Mouse (Mus musculus) CH12.LX (cell line): Measurements from ENCODE around the gene Ccl27a. TPM values are rescaled to one million over a fixed set of nuclear protein-coding genes. Genes with fewer than 3 reads are reported as not detected.

Source experiments
- DNase-seq: peaks from one replicate; pipeline ENCODE4 v3.0.0-alpha.2; 2013; ENCODE audit errors: extremely low read depth
- H3K27ac ChIP-seq: 2 replicates; pipeline ENCODE4 v1.5.1; 2012; ENCODE audit warnings: low read depth, mild to moderate bottlenecking, control low read depth, moderate library complexity; ENCODE audit not compliant: insufficient read depth
- H3K27me3 ChIP-seq: replicated peaks from 2 replicates; pipeline ENCODE3; 2012; ENCODE audit warnings: inconsistent platforms
- H3K36me3 ChIP-seq, 2 experiments: replicated peaks in 1 of 2; 2 replicates each; pipeline versions ENCODE3 to v1.6.1; 2012; ENCODE audit warnings: inconsistent platforms in 1 of 2, low read length in 1 of 2, mild to moderate bottlenecking in 1 of 2, mixed read lengths in 1 of 2, moderate library complexity in 1 of 2; ENCODE audit not compliant: control insufficient read depth in 1 of 2, insufficient read depth in 1 of 2
- H3K4me1 ChIP-seq, 2 experiments: 2 replicates each; pipeline ENCODE4 v1.6.1; 2012; ENCODE audit warnings: inconsistent platforms in 1 of 2, moderate library complexity in 1 of 2; ENCODE audit not compliant: insufficient read depth in 2 of 2, control insufficient read depth in 1 of 2
- H3K4me2 ChIP-seq: 2 replicates; pipeline ENCODE4 v1.6.1; 2012; ENCODE audit warnings: low read depth, mild to moderate bottlenecking, control low read depth; ENCODE audit not compliant: poor library complexity, insufficient read depth, severe bottlenecking
- H3K4me3 ChIP-seq, 3 experiments: fragments of 150-350 bp in 1 of 3; sonication (generic) in 1 of 3; replicated peaks in 1 of 3; 2 replicates each; pipeline versions ENCODE3 to v1.5.1; 2011 to 2012; ENCODE audit warnings: low read depth in 2 of 3, low read length in 2 of 3, mild to moderate bottlenecking in 2 of 3, moderate library complexity in 2 of 3, control low read depth in 1 of 3, improper control_type of control experiment in 1 of 3, inconsistent platforms in 1 of 3, mixed read lengths in 1 of 3; ENCODE audit not compliant: poor library complexity in 1 of 3
- H3K79me2 ChIP-seq: replicated peaks from 2 replicates; pipeline ENCODE4 v1.6.1; 2012; ENCODE audit warnings: mild to moderate bottlenecking, moderate library complexity; ENCODE audit not compliant: control insufficient read depth, poor library complexity, insufficient read depth, severe bottlenecking; ENCODE audit errors: extremely low read depth
- H3K9ac ChIP-seq: 2 replicates; pipeline ENCODE4 v1.6.1; 2012; ENCODE audit warnings: low read depth, mild to moderate bottlenecking, control low read depth, moderate library complexity; ENCODE audit not compliant: insufficient read depth
- H3K9me3 ChIP-seq: replicated peaks from 2 replicates; pipeline ENCODE3; 2012; ENCODE audit warnings: low read length, inconsistent platforms, mixed read lengths
- CHD1 ChIP-seq: IDR thresholded peaks from 2 replicates; pipeline ENCODE4 v1.6.1; 2012; ENCODE audit warnings: low read depth, low read length, improper control_type of control experiment, inconsistent platforms
- E2F4 ChIP-seq: IDR thresholded peaks from 2 replicates; pipeline ENCODE4 v1.6.1; 2011; ENCODE audit warnings: low read depth, low read length, improper control_type of control experiment; ENCODE audit not compliant: insufficient replicate concordance
- EP300 ChIP-seq: IDR thresholded peaks from 2 replicates; pipeline ENCODE4 v1.6.1; 2011; ENCODE audit warnings: low read length, improper control_type of control experiment
- ETS1 ChIP-seq: conservative IDR thresholded peaks from 2 replicates; pipeline ENCODE4 v1.6.1; 2012; ENCODE audit warnings: low read depth, mild to moderate bottlenecking, inconsistent platforms, low read length, improper control_type of control experiment, moderate library complexity
- GABPA ChIP-seq: IDR thresholded peaks from 2 replicates; pipeline ENCODE4 v1.6.1; 2012; ENCODE audit warnings: low read depth, low read length, improper control_type of control experiment, inconsistent platforms; ENCODE audit not compliant: insufficient replicate concordance
- HCFC1 ChIP-seq: IDR thresholded peaks from 2 replicates; pipeline ENCODE4 v1.6.1; 2012; ENCODE audit warnings: low read depth, mild to moderate bottlenecking, inconsistent platforms, low read length, improper control_type of control experiment
- KAT2A ChIP-seq: IDR thresholded peaks from 2 replicates; pipeline ENCODE4 v1.6.1; 2012; ENCODE audit warnings: low read length, improper control_type of control experiment, inconsistent platforms; ENCODE audit not compliant: insufficient replicate concordance
- MAX ChIP-seq: IDR thresholded peaks from 2 replicates; pipeline ENCODE4 v1.6.1; 2011; ENCODE audit warnings: low read length, improper control_type of control experiment
- MAZ ChIP-seq: IDR thresholded peaks from 2 replicates; pipeline ENCODE4 v1.6.1; 2012; ENCODE audit warnings: low read depth, mild to moderate bottlenecking, inconsistent platforms, low read length, improper control_type of control experiment, moderate library complexity
- MEF2A ChIP-seq: IDR thresholded peaks from 2 replicates; pipeline ENCODE4 v1.6.1; 2014; ENCODE audit warnings: low read depth, mild to moderate bottlenecking, inconsistent platforms, low read length, improper control_type of control experiment, borderline replicate concordance
- NRF1 ChIP-seq: IDR thresholded peaks from 2 replicates; pipeline ENCODE4 v1.6.1; 2014; ENCODE audit warnings: low read depth, mild to moderate bottlenecking, inconsistent platforms, low read length, improper control_type of control experiment, moderate library complexity
- PAX5 ChIP-seq: IDR thresholded peaks from 2 replicates; pipeline ENCODE4 v1.6.1; 2012; ENCODE audit warnings: low read length, inconsistent platforms, mixed read lengths
- POLR2A ChIP-seq: IDR thresholded peaks from 2 replicates; pipeline ENCODE4 v1.6.1; 2011; ENCODE audit warnings: low read depth, mild to moderate bottlenecking, improper control_type of control experiment, low read length
- POLR2AphosphoS2 ChIP-seq: IDR thresholded peaks from 2 replicates; pipeline ENCODE4 v1.6.1; 2011; ENCODE audit warnings: low read depth, low read length, improper control_type of control experiment
- RCOR1 ChIP-seq: conservative IDR thresholded peaks from 2 replicates; pipeline ENCODE4 v1.6.1; 2012; ENCODE audit warnings: low read depth, mild to moderate bottlenecking, inconsistent platforms, low read length, improper control_type of control experiment
- TCF12 ChIP-seq: IDR thresholded peaks from 2 replicates; pipeline ENCODE4 v1.6.1; 2014; ENCODE audit warnings: low read depth, mild to moderate bottlenecking, inconsistent platforms, low read length, improper control_type of control experiment
- UBTF ChIP-seq: IDR thresholded peaks from 2 replicates; pipeline ENCODE4 v1.6.1; 2012; ENCODE audit warnings: low read depth, mild to moderate bottlenecking, inconsistent platforms, low read length, improper control_type of control experiment, moderate library complexity
- USF1 ChIP-seq: IDR thresholded peaks from 2 replicates; pipeline ENCODE4 v1.6.1; 2014; ENCODE audit warnings: low read depth, mild to moderate bottlenecking, inconsistent platforms, low read length, improper control_type of control experiment
- ZMIZ1 ChIP-seq: IDR thresholded peaks from 2 replicates; pipeline ENCODE4 v1.6.1; 2012; ENCODE audit warnings: low read depth, mild to moderate bottlenecking, inconsistent platforms, low read length, improper control_type of control experiment
- dilution Hi-C: fragments of 300-500 bp; cut with MboI; formaldehyde crosslinking; loops from 2 replicates; pipeline ENCODE4 v1.14.3; 2020; ENCODE audit warnings: low sequenced_read_pairs; ENCODE audit not compliant: extremely low pct_unique_long_range_greater_than_20kb, extremely low pct_ligation_motif_present
- in situ Hi-C: fragments of 300-500 bp; cut with MboI; formaldehyde crosslinking; loops from 3 replicates; pipeline ENCODE4 v1.14.3; 2019; ENCODE audit warnings: low sequenced_read_pairs, low pct_ligation_motif_present, low pct_unique_long_range_greater_than_20kb, mixed read lengths
- polyA plus RNA-seq: library from polyadenylated mRNA; unstranded; fragments of >175 nt; gene quantifications from 2 replicates; pipeline ENCODE4 v1.2.1, GENCODE M21; 2012; ENCODE audit warnings: low read depth; ENCODE audit not compliant: insufficient read length
- total RNA-seq, 2 experiments: library from RNA; depleted of rRNA; stranded (reverse); fragments of 300-350 nt in 1 of 2; fragments of >200 nt in 1 of 2; gene quantifications; 2 replicates each; pipeline ENCODE4 v1.2.3; 2012 to 2014

Ccl27a gene
- total and polyA plus RNA-seq, 3 experiments, result 3.3 to 6.4 (median 5.6) TPM

GRCm38 (mm10) chr4:41755338-41756305 is 18.4 kb downstream of the Ccl27a start, which contains the start of gene Sigmar1 (continued):
- peak; percentile 96 for TF ChIP-seq USF1

DNA sequence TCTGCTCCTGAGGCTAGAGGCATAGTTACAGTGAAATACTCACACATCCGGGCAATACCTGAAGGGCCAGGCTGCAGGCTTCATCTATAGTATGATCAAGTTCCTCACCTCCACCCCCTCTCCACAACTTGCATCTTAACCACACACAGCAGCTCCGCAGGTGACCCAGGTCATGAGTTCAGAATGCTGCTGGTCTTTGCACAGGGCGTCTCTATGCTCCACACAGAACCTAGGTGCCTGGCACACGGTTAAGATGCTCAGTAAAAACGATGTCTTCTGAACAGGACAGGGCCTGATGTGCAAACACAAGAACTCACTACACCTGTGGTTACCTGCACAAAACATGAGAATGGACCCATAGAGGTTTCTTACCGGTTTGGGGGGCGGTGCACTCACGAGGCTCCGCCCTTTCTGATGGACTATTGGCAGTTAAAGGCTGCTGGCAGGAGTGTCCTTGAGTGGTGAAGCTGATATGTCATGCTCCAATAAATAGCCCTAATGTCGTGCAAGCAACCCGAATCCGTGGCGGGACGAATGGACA is 19.2 kb downstream of the Ccl27a start, which contains the start of gene Galt:
Galt (plus strand) TSS at position 432 of the 541 bp plus-strand sequence.
- no peak for TF ChIP-seq PAX5
- no peak for TF ChIP-seq GABPA
- no peak for TF ChIP-seq RCOR1
- no peak for TF ChIP-seq UBTF
- TF ChIP-seq TCF12, result no peak
- TF ChIP-seq ZMIZ1, result no peak
- no peak for TF ChIP-seq MEF2A
- no peak for TF ChIP-seq NRF1
- no peak for TF ChIP-seq MAX
- no peak for TF ChIP-seq KAT2A
- TF ChIP-seq USF1, result no peak
- no peak for TF ChIP-seq CHD1
- no peak for TF ChIP-seq POLR2A
- no peak for TF ChIP-seq E2F4
- TF ChIP-seq MAZ, result no peak
- no peak for TF ChIP-seq HCFC1
- TF ChIP-seq EP300, result no peak
- no peak for TF ChIP-seq ETS1
- TF ChIP-seq POLR2AphosphoS2, result no peak
- TF ChIP-seq, all 38 proteins: peak for 0
- Histone ChIP-seq H3K4me1 (peaks cover 6 to 32% of the 10 kb centered on the region in 2 experiments), H3K4me3 (peak within 1 kb of the TSS; percentile 75 to 86 (median 85)), H3K27me3 (peaks cover 9% of the 10 kb centered on the region), H3K4me2 (peak within 1 kb of the TSS; percentile 57), H3K9me3 (no peaks in the 10 kb centered on the region), H3K79me2 (no peaks in the 10 kb centered on the region), H3K9ac (peak within 1 kb of the TSS; percentile 60), H3K36me3 (peaks cover 13 to 34% of the 10 kb centered on the region in 2 experiments), H3K27ac (peak within 1 kb of the TSS; percentile 17; the same call in 1 of the 2 replicates)
- DNase-seq, result no peak
- dilution Hi-C loops, result no loop called here
- in situ Hi-C loops, result no loop called here
